Mouse (Mus musculus) C2C12 (cell line): ENCODE results near the gene Ap3m1.

ENCODE experiments used
- CTCF ChIP-seq: IDR thresholded peaks from one replicate; pipeline ENCODE4 v1.5.1; 2011; ENCODE audit not compliant: control insufficient read depth, insufficient read depth, insufficient read length
- FOSL1 ChIP-seq: IDR thresholded peaks from one replicate; pipeline ENCODE4 v1.8.0; 2011; ENCODE audit warnings: mild to moderate bottlenecking, low read length; ENCODE audit not compliant: poor library complexity, insufficient read depth, severe bottlenecking
- MAX ChIP-seq: IDR thresholded peaks from one replicate; pipeline ENCODE4 v1.6.1; 2011; ENCODE audit warnings: mild to moderate bottlenecking, control low read depth
- USF1 ChIP-seq: IDR thresholded peaks from one replicate; pipeline ENCODE4 v1.6.1; 2011; ENCODE audit warnings: low read depth, mild to moderate bottlenecking, control low read depth, moderate library complexity

GRCm38 (mm10) chr14:20983832-20984231 is 68.5 kb downstream of the Ap3m1 start:
- TF ChIP-seq USF1 = no peak
- TF ChIP-seq CTCF = no peak
- no peak for TF ChIP-seq MAX
- TF ChIP-seq FOSL1 = no peak
